Mouse (Mus musculus) hematopoietic stem cell, adult 5-6 weeks (primary cell): ENCODE measurements around the gene Olfr1240. TPM values are rescaled to one million over a fixed set of nuclear protein-coding genes. Genes with fewer than 3 reads are reported as not detected.

Experiments
- ATAC-seq, 2 experiments: fragments of 125-278 bp in 1 of 2; replicated peaks in 1 of 2; 2 replicates each; pipeline ENCODE4 v1.8.0; 2016 to 2017; ENCODE audit warnings: inconsistent platforms in 2 of 2, mild to moderate bottlenecking in 2 of 2, moderate number of reproducible peaks in 2 of 2, low read depth in 1 of 2, moderate TSS enrichment in 1 of 2; ENCODE audit not compliant: low FRiP score in 2 of 2, poor library complexity in 2 of 2, severe bottlenecking in 2 of 2, insufficient read depth in 1 of 2, low TSS enrichment in 1 of 2
- total RNA-seq: library from RNA; stranded (forward); fragments of 172-1452, 232-1000 nt; gene quantifications from 2 replicates; pipeline ENCODE4 v1.2.3, GENCODE M21; 2017

Gene Olfr1240
- not detected in 2 replicates for total RNA-seq

DNA sequence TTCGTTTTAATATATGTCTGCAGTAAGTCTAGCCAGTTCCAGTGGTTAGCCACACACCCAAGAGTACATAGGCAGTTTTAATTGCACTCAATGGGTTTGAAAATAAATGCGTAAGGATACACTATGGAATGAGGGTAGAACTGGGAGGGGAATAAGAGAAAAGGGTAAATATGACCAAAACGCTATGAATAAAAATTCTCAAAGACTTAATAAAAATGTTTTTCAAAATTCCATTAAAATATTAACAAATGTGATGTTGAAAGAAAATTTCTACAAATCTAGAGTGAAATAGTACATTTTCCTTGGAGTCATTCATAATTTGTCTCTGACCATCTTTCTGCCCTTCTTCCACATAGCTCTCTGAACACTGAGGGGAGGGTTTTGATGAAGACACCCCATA lies at the start of gene Olfr1240:
Olfr1240 (minus strand) TSS at position 101 of the 400 bp plus-strand sequence.
- ATAC-seq = no peak

DNA sequence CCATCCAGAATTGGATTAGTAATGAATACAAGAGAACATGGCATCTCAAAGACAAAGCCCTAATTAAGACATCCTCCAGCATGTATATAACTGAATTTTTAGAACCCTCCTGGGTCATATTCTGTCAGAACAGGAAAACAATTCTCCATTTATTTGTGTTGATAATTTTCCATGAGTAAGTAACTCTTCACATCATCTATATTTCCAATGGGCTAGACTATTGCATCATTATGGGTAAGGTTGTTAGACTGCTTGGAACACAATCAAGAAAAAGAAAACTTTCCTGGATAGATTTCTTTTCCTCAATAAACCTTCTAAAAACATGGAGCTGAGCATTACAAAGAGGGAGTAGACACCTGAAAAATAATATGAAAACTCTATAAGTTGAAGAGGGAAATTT lies 44.2 kb upstream of the Olfr1240 start, which contains the start of gene Olfr1241:
Olfr1241 (minus strand) TSS at position 101 of the 400 bp plus-strand sequence.
- ATAC-seq = no peak

DNA sequence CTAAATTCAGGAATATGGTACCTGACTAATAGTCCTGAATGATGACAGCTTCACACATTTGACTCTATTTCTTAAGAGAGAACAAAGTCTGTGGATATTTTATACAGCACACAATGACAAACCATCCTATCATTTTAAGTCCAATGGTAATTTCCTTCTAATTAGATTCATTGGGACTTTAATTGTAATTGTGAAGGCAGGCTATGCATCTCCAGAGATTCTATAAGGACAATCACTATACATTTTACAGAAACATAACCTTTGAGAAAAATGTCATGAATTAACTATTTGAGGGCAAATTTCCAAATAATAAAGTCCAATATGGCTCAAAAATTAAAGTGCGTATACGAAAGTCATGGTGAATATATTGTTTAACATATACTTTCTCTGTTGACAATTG lies 22.5 kb downstream of the Olfr1240 start, which contains the start of gene Olfr1239:
Olfr1239 (minus strand) TSS at position 101 of the 400 bp plus-strand sequence.
- no peak for ATAC-seq

DNA sequence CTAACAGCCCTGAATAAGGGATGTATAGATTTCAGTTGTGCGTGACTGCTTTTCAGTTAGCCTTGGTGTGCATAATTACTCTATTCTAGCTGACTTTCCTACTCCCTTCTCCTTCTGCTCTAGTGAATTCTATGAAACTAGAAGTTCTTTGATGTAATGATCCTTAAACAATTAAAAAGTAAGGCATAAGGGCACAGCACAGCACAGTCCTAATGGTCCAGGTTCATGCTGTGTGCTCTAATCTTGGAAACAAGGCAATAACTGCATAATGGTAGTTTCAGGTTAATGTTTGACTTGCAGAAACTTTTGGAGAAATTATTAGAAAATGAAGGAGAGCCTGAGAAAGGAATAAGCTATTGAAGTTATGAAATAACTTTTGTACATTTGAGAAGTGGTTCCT lies 28.2 kb downstream of the Olfr1240 start:
- ATAC-seq = no peak

DNA sequence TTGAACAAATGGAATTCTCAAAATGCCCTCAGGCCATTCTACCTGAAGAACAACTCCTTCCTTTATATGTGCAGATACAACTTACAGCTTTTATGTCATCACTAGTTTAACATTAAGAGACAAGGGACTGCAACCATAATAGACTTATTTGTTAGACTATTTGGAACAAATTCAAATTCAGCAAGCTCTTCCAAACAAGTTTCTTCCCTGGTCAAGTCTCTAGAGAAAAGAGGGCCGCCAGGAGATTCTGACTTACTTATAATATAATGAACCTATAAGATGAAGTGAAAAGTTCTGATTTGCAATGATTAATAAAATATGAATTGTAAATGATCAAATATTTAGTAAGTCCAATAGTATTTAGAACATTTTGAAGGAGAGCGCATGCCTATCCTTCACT lies 33.2 kb downstream of the Olfr1240 start, which contains the start of gene Olfr1238:
Olfr1238 (minus strand) TSS at position 101 of the 400 bp plus-strand sequence.
- no peak for ATAC-seq

DNA sequence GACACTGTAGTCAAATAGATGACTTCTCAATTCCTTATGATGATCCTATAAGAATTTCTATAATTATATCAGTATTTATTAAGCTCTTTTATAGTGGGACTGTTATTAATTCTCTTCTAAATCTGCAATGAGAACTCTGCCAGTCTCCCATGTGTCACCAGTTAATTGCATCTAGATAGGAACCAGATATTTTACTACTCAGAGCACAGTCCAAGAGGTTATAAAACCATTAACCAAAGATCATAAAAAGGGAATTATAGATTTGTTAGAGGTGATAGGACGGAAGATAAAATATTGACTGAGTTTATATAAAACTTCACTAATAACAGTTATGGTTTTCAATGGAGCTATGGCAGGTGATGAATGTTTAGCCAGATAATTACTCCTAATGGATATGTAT lies 41.9 kb downstream of the Olfr1240 start:
- ATAC-seq = no peak

Other genes with a start within 250 kb of the Olfr1240 start
- not detected in 2 replicates for gene Olfr1226, start 243.0 kb downstream of the Olfr1240 start, total RNA-seq
- gene Olfr1228, start 188.9 kb downstream of the Olfr1240 start, total RNA-seq = not detected in 2 replicates
- gene Olfr1229, start 155.0 kb downstream of the Olfr1240 start, total RNA-seq = not detected in 2 replicates
- gene Olfr1230, start 145.7 kb downstream of the Olfr1240 start, total RNA-seq = not detected in 2 replicates
- gene Olfr1231, start 135.9 kb downstream of the Olfr1240 start, total RNA-seq = not detected in 2 replicates
- gene Olfr1232, start 113.3 kb downstream of the Olfr1240 start, total RNA-seq = not detected in 2 replicates
- not detected in 2 replicates for gene Olfr1233, start 100.6 kb downstream of the Olfr1240 start, total RNA-seq
- not detected in 2 replicates for gene Olfr1234, start 78.1 kb downstream of the Olfr1240 start, total RNA-seq
- gene Olfr1238, start 33.3 kb downstream of the Olfr1240 start, total RNA-seq = not detected in 2 replicates
- gene Olfr1239, start 22.6 kb downstream of the Olfr1240 start, total RNA-seq = not detected in 2 replicates
- gene Olfr1241, start 44.1 kb upstream of the Olfr1240 start, total RNA-seq = not detected in 2 replicates
- not detected in 2 replicates for gene Olfr1242, start 55.3 kb upstream of the Olfr1240 start, total RNA-seq
- gene Olfr1243, start 88.5 kb upstream of the Olfr1240 start, total RNA-seq = not detected in 2 replicates
- gene Olfr1245, start 135.4 kb upstream of the Olfr1240 start, total RNA-seq = not detected in 2 replicates
- not detected in 2 replicates for gene Olfr1246, start 150.2 kb upstream of the Olfr1240 start, total RNA-seq
- not detected in 2 replicates for gene Olfr1247, start 171.1 kb upstream of the Olfr1240 start, total RNA-seq
- not detected in 2 replicates for gene Olfr1248, start 175.2 kb upstream of the Olfr1240 start, total RNA-seq
- gene Olfr1249, start 192.0 kb upstream of the Olfr1240 start, total RNA-seq = not detected in 2 replicates
- gene Olfr1250, start 218.5 kb upstream of the Olfr1240 start, total RNA-seq = not detected in 2 replicates
- not detected in 2 replicates for gene Olfr1251, start 228.9 kb upstream of the Olfr1240 start, total RNA-seq